Mouse (Mus musculus) cerebellum, postnatal 14 days (tissue): ENCODE measurements at regions not wholly inside any gene's neighbourhood (a gene's known extent, or its start where the extent isn't known, plus 50 kb on each side); places are given as distances from the start of the nearest gene placed in this dataset.
"Not testable (repeated sequence)": the region's sequence is repeated elsewhere in the genome, so short reads cannot be mapped to it uniquely, and the experiment has no call there.

ENCODE experiments used
- DNase-seq, 2 experiments: peaks; one replicate each; pipeline ENCODE4 v3.0.0; 2021; ENCODE audit warnings: mixed read lengths in 2 of 2

GRCm38 (mm10) chr1:184197272-184197671 is 163.2 kb upstream of the 1700056E22Rik start:
- no peak for DNase-seq

- no peak for DNase-seq
Measured at GRCm38 (mm10) chr1:184191325-184191724, 157.2 kb upstream of the 1700056E22Rik start.

GRCm38 (mm10) chr1:184187582-184187981 is 153.5 kb upstream of the 1700056E22Rik start:
- DNase-seq: peak in 1 of 2 experiments; percentile 20

GRCm38 (mm10) chr1:184182163-184182562 is 148.1 kb upstream of the 1700056E22Rik start:
- DNase-seq: no peak

GRCm38 (mm10) chr1:184174416-184174815 is 140.3 kb upstream of the 1700056E22Rik start:
- DNase-seq: not testable (repeated sequence)

GRCm38 (mm10) chr1:184173739-184174138 is 139.6 kb upstream of the 1700056E22Rik start:
- no peak for DNase-seq

- no peak for DNase-seq
Measured at GRCm38 (mm10) chr1:184172986-184173385, 138.9 kb upstream of the 1700056E22Rik start.

- no peak for DNase-seq
Measured at GRCm38 (mm10) chr1:184171601-184172000, 137.5 kb upstream of the 1700056E22Rik start.

GRCm38 (mm10) chr1:184170926-184171325 is 136.8 kb upstream of the 1700056E22Rik start:
- no peak for DNase-seq

GRCm38 (mm10) chr1:184169967-184170366 is 135.9 kb upstream of the 1700056E22Rik start:
- DNase-seq: no peak

- DNase-seq: no peak
Measured at GRCm38 (mm10) chr1:184169034-184169783, 135.1 kb upstream of the 1700056E22Rik start.

- no peak for DNase-seq
Measured at GRCm38 (mm10) chr1:184166951-184167350, 132.8 kb upstream of the 1700056E22Rik start.

- DNase-seq: not testable (repeated sequence)
Measured at GRCm38 (mm10) chr1:184162526-184162925, 128.4 kb upstream of the 1700056E22Rik start.

GRCm38 (mm10) chr1:184147713-184148112 is 113.6 kb upstream of the 1700056E22Rik start:
- no peak for DNase-seq

GRCm38 (mm10) chr1:184142974-184143373 is 108.9 kb upstream of the 1700056E22Rik start:
- DNase-seq: no peak

- DNase-seq: no peak
Measured at GRCm38 (mm10) chr1:184140486-184140885, 106.4 kb upstream of the 1700056E22Rik start.

GRCm38 (mm10) chr1:184140082-184140481 is 106.0 kb upstream of the 1700056E22Rik start:
- no peak for DNase-seq

GRCm38 (mm10) chr1:184138661-184139060 is 104.6 kb upstream of the 1700056E22Rik start:
- no peak for DNase-seq

GRCm38 (mm10) chr1:184130897-184131296 is 96.8 kb upstream of the 1700056E22Rik start:
- no peak for DNase-seq

GRCm38 (mm10) chr1:184127321-184127720 is 93.2 kb upstream of the 1700056E22Rik start:
- DNase-seq: no peak

- no peak for DNase-seq
Measured at GRCm38 (mm10) chr1:184126909-184127308, 92.8 kb upstream of the 1700056E22Rik start.
